Mouse (Mus musculus) right cerebral cortex, postnatal 4 days (tissue): ENCODE results near the gene Bmp8a.
"Not testable (repeated sequence)": the region's sequence is repeated elsewhere in the genome, so short reads cannot be mapped to it uniquely, and the experiment has no call there.

Experiments
- DNase-seq: peaks from one replicate; pipeline ENCODE4 v3.0.0-alpha.2; 2022

The Bmp8a gene

GRCm38 (mm10) chr4:123328946-123329345 lies 14.1 kb downstream of the Bmp8a start:
- DNase-seq: no peak

GRCm38 (mm10) chr4:123327630-123328029 lies 15.4 kb downstream of the Bmp8a start:
- no peak for DNase-seq

- DNase-seq: no peak
These were observed 17.0 kb downstream of the Bmp8a start for GRCm38 (mm10) chr4:123326087-123326486.

- peak; percentile 21 for DNase-seq
These were observed 19.5 kb downstream of the Bmp8a start, which contains the start of gene Oxct2a for GRCm38 (mm10) chr4:123323534-123323933. TSS of gene Oxct2a (minus strand) at chr4:123323634.

- peak; percentile 37 for DNase-seq
These were observed 20.1 kb downstream of the Bmp8a start for GRCm38 (mm10) chr4:123322910-123323309.

- no peak for DNase-seq
These were observed 28.6 kb downstream of the Bmp8a start for GRCm38 (mm10) chr4:123314497-123314896.

- no peak for DNase-seq
These were observed 30.0 kb downstream of the Bmp8a start for GRCm38 (mm10) chr4:123313010-123313409.

- no peak for DNase-seq
These were observed 31.2 kb downstream of the Bmp8a start for GRCm38 (mm10) chr4:123311845-123312244.

GRCm38 (mm10) chr4:123308292-123308691 lies 34.8 kb downstream of the Bmp8a start:
- DNase-seq: no peak

- no peak for DNase-seq
These were observed 36.1 kb downstream of the Bmp8a start for GRCm38 (mm10) chr4:123306999-123307398.

GRCm38 (mm10) chr4:123305789-123306188 lies 37.3 kb downstream of the Bmp8a start:
- DNase-seq: no peak

- DNase-seq: peak; percentile 44
These were observed 43.9 kb downstream of the Bmp8a start for GRCm38 (mm10) chr4:123298980-123299670.

GRCm38 (mm10) chr4:123298226-123298625 lies 44.8 kb downstream of the Bmp8a start:
- no peak for DNase-seq

- DNase-seq: no peak
These were observed 45.7 kb downstream of the Bmp8a start for GRCm38 (mm10) chr4:123297195-123297960.

- no peak for DNase-seq
These were observed 46.9 kb downstream of the Bmp8a start for GRCm38 (mm10) chr4:123296148-123296534.

- DNase-seq: no peak
These were observed 47.4 kb downstream of the Bmp8a start for GRCm38 (mm10) chr4:123295516-123296147.

GRCm38 (mm10) chr4:123295026-123295425 lies 48.0 kb downstream of the Bmp8a start:
- not testable (repeated sequence) for DNase-seq

GRCm38 (mm10) chr4:123293661-123294443 lies 49.2 kb downstream of the Bmp8a start:
- DNase-seq: no peak

- DNase-seq: no peak
These were observed 50.1 kb downstream of the Bmp8a start for GRCm38 (mm10) chr4:123292989-123293388.

- no peak for DNase-seq
These were observed 50.7 kb downstream of the Bmp8a start for GRCm38 (mm10) chr4:123292390-123292789.

- DNase-seq: no peak
These were observed 54.0 kb downstream of the Bmp8a start for GRCm38 (mm10) chr4:123289038-123289437.

GRCm38 (mm10) chr4:123286790-123287189 lies 56.3 kb downstream of the Bmp8a start:
- no peak for DNase-seq
